Mouse (Mus musculus): Measurements from ENCODE around the gene Ppwd1. TPM values are rescaled to one million over a fixed set of nuclear protein-coding genes. Genes with fewer than 3 reads are reported as not detected.

The Ppwd1 gene
- polyA plus RNA-seq, 1 experiment from 2014 or later = 11.0 TPM

GRCm38 (mm10) chr13:104176874-104177273, 51.8 kb downstream of the Ppwd1 start:
- Histone ChIP-seq H3K4me1 (replicated peaks) (peaks cover 9% of the 10 kb centered on the region), H3K4me2 (peak overlapping the region; percentile 60), H3K9me3 (replicated peaks) (no peaks in the 10 kb centered on the region), H3K27ac (ENCODE audit: poor library complexity, severe bottlenecking) (no peak overlapping the region), H3K9ac (no peak overlapping the region), H3K36me3 (peaks cover 5% of the 10 kb centered on the region; the same call in 1 of the 2 replicates), H3K4me3 (peak overlapping the region; percentile 29), H3K27me3 (replicated peaks) (no peaks in the 10 kb centered on the region)
- WGBS = 64% methylated on average over 3 of the region's 3 CpGs
- ATAC-seq (ENCODE audit: insufficient number of reproducible peaks, low FRiP score) = no peak

GRCm38 (mm10) chr13:104172498-104172897, 56.1 kb downstream of the Ppwd1 start:
- Histone ChIP-seq H3K4me3 (no peak overlapping the region), H3K4me1 (replicated peaks) (peaks cover 9% of the 10 kb centered on the region), H3K9me3 (replicated peaks) (peaks cover 3% of the 10 kb centered on the region; the same call in 1 of the 2 replicates), H3K27ac (ENCODE audit: poor library complexity, severe bottlenecking) (no peak overlapping the region), H3K4me2 (no peak overlapping the region), H3K9ac (no peak overlapping the region), H3K27me3 (replicated peaks) (no peaks in the 10 kb centered on the region), H3K36me3 (peaks cover 16% of the 10 kb centered on the region)
- ATAC-seq (ENCODE audit: insufficient number of reproducible peaks, low FRiP score) = no peak

- no peak for ATAC-seq (ENCODE audit: insufficient number of reproducible peaks, low FRiP score)
- Histone ChIP-seq H3K4me1 (replicated peaks) (peaks cover 7% of the 10 kb centered on the region), H3K4me2 (no peak overlapping the region), H3K9ac (no peak overlapping the region), H3K9me3 (replicated peaks) (peaks cover 3% of the 10 kb centered on the region; the same call in 1 of the 2 replicates), H3K36me3 (peaks cover 22% of the 10 kb centered on the region), H3K4me3 (no peak overlapping the region), H3K27ac (ENCODE audit: poor library complexity, severe bottlenecking) (no peak overlapping the region), H3K27me3 (replicated peaks) (no peaks in the 10 kb centered on the region)
- 89% methylated on average over 5 of the region's 5 CpGs for WGBS
Measured at GRCm38 (mm10) chr13:104171711-104172110, 56.9 kb downstream of the Ppwd1 start.

- no peak for ATAC-seq (ENCODE audit: insufficient number of reproducible peaks, low FRiP score)
- Histone ChIP-seq H3K4me1 (replicated peaks) (no peaks in the 10 kb centered on the region), H3K4me2 (no peak overlapping the region), H3K36me3 (peaks cover 47% of the 10 kb centered on the region), H3K9ac (no peak overlapping the region), H3K9me3 (replicated peaks) (no peaks in the 10 kb centered on the region), H3K27ac (ENCODE audit: poor library complexity, severe bottlenecking) (no peak overlapping the region), H3K4me3 (no peak overlapping the region), H3K27me3 (replicated peaks) (no peaks in the 10 kb centered on the region)
- 77% methylated on average over 1 of the region's 1 CpGs for WGBS
Measured at GRCm38 (mm10) chr13:104155686-104156085, 73.0 kb downstream of the Ppwd1 start.

Other genes starting within 250 kb of the Ppwd1 start
- 25.7 and 26.9 TPM in 2 replicates for gene Nln, start 119.2 kb downstream of the Ppwd1 start, polyA plus RNA-seq (2016; fragmentation: Nextera tagmentation; extraction: Ambion mirVana)
- gene Sgtb, start 119.1 kb downstream of the Ppwd1 start, polyA plus RNA-seq (2016; fragmentation: Nextera tagmentation; extraction: Ambion mirVana) = 2.5 and 3.5 TPM in 2 replicates
- 52.7 and 54.5 TPM in 2 replicates for gene Trappc13, start 50.4 kb downstream of the Ppwd1 start, polyA plus RNA-seq (2016; fragmentation: Nextera tagmentation; extraction: Ambion mirVana)
- 16.9 and 17.9 TPM in 2 replicates for gene Trim23, start 50.0 kb downstream of the Ppwd1 start, polyA plus RNA-seq (2016; fragmentation: Nextera tagmentation; extraction: Ambion mirVana)
- 50.1 and 53.8 TPM in 2 replicates for gene Cenpk, start 232 bp downstream of the Ppwd1 start, polyA plus RNA-seq (2016; fragmentation: Nextera tagmentation; extraction: Ambion mirVana)
- 5.7 and 6.8 TPM in 2 replicates for gene Adamts6, start 59.0 kb upstream of the Ppwd1 start, polyA plus RNA-seq (2016; fragmentation: Nextera tagmentation; extraction: Ambion mirVana)